Mouse (Mus musculus): ENCODE data around the gene Notch1.

- TF ChIP-seq CTCF (IDR thresholded peaks at IDR 0.05; ENCODE audit: borderline replicate concordance, insufficient read depth, low read length) (no peak), POLR2A (IDR thresholded peaks at IDR 0.05; ENCODE audit: low read depth, low read length) (no peak)
Observed at GRCm38 (mm10) chr2:26525355-26526018, 9.0 kb upstream of the Notch1 start.
